Mouse (Mus musculus): ENCODE results near the gene Cep57l1. TPM values are rescaled to one million over a fixed set of nuclear protein-coding genes. Genes with fewer than 3 reads are reported as not detected.

The Cep57l1 gene
- polyA plus RNA-seq, 1 experiment from 2014 or later: 26.4 TPM

DNA sequence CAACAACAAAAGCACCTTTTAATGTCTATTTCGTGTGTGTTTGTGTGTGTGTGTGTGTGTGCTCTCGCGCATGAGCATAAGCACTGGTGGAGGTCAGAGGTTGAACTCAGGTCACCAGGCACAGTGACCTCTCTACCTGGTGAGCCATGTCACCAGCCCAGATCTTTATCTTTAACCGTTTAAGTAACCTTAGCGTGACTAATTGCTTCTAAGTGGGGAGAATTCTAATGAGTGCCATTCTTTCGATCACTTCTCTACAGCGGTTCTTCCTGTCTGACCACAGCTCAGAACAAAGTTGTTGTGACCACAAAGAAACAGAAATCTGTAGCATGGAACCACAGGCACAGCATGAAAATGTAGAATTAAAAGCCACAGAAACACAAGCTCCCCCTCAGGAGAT is 98.2 kb downstream of the Cep57l1 start:
- Histone ChIP-seq H3K36me3 (ENCODE audit: control insufficient read depth, insufficient read depth, low read length) (no peaks in the 10 kb centered on the region), H3K4me1 (ENCODE audit: control insufficient read depth, insufficient read depth, low read length) (peaks cover 11% of the 10 kb centered on the region), H3K9me3 (ENCODE audit: control insufficient read depth, low read length) (no peaks in the 10 kb centered on the region), H3K27ac (ENCODE audit: low read depth, low read length) (no peak overlapping the region), H3K4me2 (no peak overlapping the region), H3K9ac (ENCODE audit: low read length) (no peak overlapping the region), H3K4me3 (ENCODE audit: low read depth, low read length) (no peak overlapping the region), H3K27me3 (ENCODE audit: control insufficient read depth, insufficient read depth, low read length) (no peaks in the 10 kb centered on the region)
- no peak for ATAC-seq (ENCODE audit: low FRiP score)
- no peak for DNase-seq (ENCODE audit: low spot score, missing footprints)
- 40% methylated on average over 7 of the region's 7 CpGs for WGBS

DNA sequence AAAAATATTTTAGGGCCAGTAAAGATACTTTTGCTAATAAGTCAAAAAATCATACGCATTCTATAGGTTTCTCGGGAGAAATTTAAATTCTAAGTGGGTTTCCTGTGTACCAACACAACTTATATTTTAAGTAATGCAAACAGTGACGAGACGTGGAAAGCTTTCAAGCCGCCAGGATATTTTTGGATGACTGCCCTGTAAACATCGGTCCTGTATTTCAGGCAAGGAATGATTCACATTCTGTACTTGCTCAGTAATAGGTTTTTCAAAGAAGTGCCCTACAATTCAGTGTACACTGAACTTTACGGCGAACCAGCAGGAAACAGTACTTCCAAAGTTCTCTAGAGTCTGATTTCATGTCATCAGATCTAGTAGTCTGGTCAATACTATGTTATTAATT is 98.9 kb downstream of the Cep57l1 start:
- H3K9ac ChIP-seq (ENCODE audit: low read length): no peak overlapping the region
- no peak for ATAC-seq (ENCODE audit: low FRiP score)
- no peaks in the 10 kb centered on the region for H3K27me3 ChIP-seq (ENCODE audit: control insufficient read depth, insufficient read depth, low read length)
- no peaks in the 10 kb centered on the region for H3K36me3 ChIP-seq (ENCODE audit: control insufficient read depth, insufficient read depth, low read length)
- no peak overlapping the region for H3K4me3 ChIP-seq (ENCODE audit: low read depth, low read length)
- H3K27ac ChIP-seq (ENCODE audit: low read depth, low read length): no peak overlapping the region
- no peak overlapping the region for H3K4me2 ChIP-seq
- no peak for DNase-seq (ENCODE audit: low spot score, missing footprints)
- H3K9me3 ChIP-seq (ENCODE audit: control insufficient read depth, low read length): no peaks in the 10 kb centered on the region
- peaks cover 8% of the 10 kb centered on the region for H3K4me1 ChIP-seq (ENCODE audit: control insufficient read depth, insufficient read depth, low read length)
- WGBS: 96% methylated on average over 8 of the region's 8 CpGs

DNA sequence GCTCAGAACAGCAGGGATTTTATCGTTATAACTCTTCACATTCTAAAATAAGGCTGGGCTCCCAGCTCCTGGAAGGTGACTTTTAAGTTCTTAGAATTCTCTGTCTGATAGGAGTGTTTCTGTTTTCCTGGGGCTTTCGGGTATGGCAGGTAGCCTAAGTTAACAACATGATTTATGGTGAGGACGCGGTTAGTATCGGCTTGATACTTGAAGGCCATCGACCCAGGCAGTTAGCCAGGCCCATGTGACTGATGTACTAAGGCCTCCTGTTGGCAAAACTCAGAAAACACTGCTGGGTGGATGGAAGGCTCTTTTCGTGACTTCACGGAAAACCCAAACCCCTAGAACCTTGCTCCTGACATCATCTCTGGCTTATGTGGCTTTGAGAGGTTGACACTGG is 100.3 kb downstream of the Cep57l1 start:
- no peak for DNase-seq (ENCODE audit: low spot score, missing footprints)
- no peaks in the 10 kb centered on the region for H3K36me3 ChIP-seq (ENCODE audit: control insufficient read depth, insufficient read depth, low read length)
- no peaks in the 10 kb centered on the region for H3K9me3 ChIP-seq (ENCODE audit: control insufficient read depth, low read length)
- H3K27me3 ChIP-seq (ENCODE audit: control insufficient read depth, insufficient read depth, low read length): no peaks in the 10 kb centered on the region
- no peak overlapping the region for H3K9ac ChIP-seq (ENCODE audit: low read length)
- 92% methylated on average over 8 of the region's 8 CpGs for WGBS
- peaks cover 8% of the 10 kb centered on the region for H3K4me1 ChIP-seq (ENCODE audit: control insufficient read depth, insufficient read depth, low read length)
- no peak overlapping the region for H3K27ac ChIP-seq (ENCODE audit: low read depth, low read length)
- ATAC-seq (ENCODE audit: low FRiP score): no peak
- no peak overlapping the region for H3K4me2 ChIP-seq
- no peak overlapping the region for H3K4me3 ChIP-seq (ENCODE audit: low read depth, low read length)

DNA sequence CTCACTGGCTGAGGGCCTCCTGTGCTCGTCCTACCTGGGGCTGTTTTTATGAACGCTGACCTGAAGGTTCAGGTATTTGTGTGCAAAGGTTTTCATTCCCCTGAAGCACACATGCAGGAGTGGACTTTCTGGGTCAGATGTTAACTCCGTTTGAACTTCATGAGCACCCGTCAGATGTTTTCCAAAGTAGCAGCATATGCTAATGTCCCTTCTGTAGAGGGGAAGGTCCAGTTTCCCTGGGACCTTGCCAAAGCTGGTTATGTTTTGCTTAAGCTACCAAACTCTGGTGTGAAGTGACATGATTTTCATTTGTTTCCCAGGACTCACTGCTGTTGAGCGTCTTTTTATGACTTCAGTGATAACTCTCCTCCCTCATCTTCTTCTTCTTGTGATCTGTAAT is 110.0 kb downstream of the Cep57l1 start:
- Histone ChIP-seq H3K9ac (ENCODE audit: low read length) (no peak overlapping the region), H3K36me3 (ENCODE audit: control insufficient read depth, insufficient read depth, low read length) (no peaks in the 10 kb centered on the region), H3K27ac (ENCODE audit: low read depth, low read length) (no peak overlapping the region), H3K4me1 (ENCODE audit: control insufficient read depth, insufficient read depth, low read length) (no peaks in the 10 kb centered on the region), H3K4me3 (ENCODE audit: low read depth, low read length) (no peak overlapping the region), H3K9me3 (ENCODE audit: control insufficient read depth, low read length) (no peaks in the 10 kb centered on the region), H3K27me3 (ENCODE audit: control insufficient read depth, insufficient read depth, low read length) (no peaks in the 10 kb centered on the region), H3K4me2 (no peak overlapping the region)
- ATAC-seq (ENCODE audit: low FRiP score): no peak
- DNase-seq (ENCODE audit: low spot score, missing footprints): no peak
- 83% methylated on average over 5 of the region's 5 CpGs for WGBS

DNA sequence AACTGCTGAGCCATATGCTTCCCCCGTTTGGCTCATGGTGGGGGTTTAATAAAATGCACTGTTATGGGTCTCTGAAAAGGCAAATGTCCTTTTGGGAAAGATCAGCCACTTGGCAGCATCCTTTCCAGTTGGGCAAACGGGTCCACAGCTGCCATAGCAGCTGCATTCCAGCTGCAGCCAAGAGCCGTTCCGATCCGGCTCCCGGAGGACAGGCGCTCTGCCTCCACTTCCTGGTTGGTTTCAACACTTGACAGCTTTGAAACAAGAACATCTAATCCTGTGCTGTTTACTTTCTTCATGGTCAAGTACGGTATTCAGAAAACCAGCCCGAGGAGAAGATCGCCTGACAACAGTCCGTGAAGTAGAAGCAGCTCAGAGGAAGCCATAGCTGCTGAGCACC is 112.6 kb downstream of the Cep57l1 start:
- no peaks in the 10 kb centered on the region for H3K4me1 ChIP-seq (ENCODE audit: control insufficient read depth, insufficient read depth, low read length)
- WGBS: 87% methylated on average over 11 of the region's 11 CpGs
- ATAC-seq (ENCODE audit: low FRiP score) (no peak), DNase-seq (ENCODE audit: low spot score, missing footprints) (no peak)
- H3K4me2 ChIP-seq: no peak overlapping the region
- H3K27ac ChIP-seq (ENCODE audit: low read depth, low read length): no peak overlapping the region
- H3K9me3 ChIP-seq (ENCODE audit: control insufficient read depth, low read length): no peaks in the 10 kb centered on the region
- H3K36me3 ChIP-seq (ENCODE audit: control insufficient read depth, insufficient read depth, low read length): no peaks in the 10 kb centered on the region
- no peak overlapping the region for H3K4me3 ChIP-seq (ENCODE audit: low read depth, low read length)
- no peaks in the 10 kb centered on the region for H3K27me3 ChIP-seq (ENCODE audit: control insufficient read depth, insufficient read depth, low read length)
- no peak overlapping the region for H3K9ac ChIP-seq (ENCODE audit: low read length)

DNA sequence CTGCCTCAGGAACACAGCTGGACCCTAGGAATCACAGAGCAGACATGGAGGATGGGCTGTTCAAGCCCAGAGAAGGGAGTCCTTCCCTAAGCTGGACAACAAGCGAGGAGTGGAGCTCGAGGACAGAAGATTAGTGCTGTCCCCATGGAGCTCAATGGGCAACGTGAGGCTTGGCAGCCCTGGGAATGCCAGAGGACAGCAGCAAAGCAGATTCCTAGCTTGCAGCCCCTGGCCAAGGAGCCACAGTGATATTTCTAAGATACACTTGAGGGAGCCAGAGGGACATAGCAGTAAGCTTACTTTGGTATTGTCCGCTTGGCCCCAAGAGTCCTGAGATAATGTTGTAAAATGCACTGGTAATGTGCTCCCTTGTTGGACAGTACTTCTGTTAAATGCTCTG is 118.7 kb downstream of the Cep57l1 start:
- H3K4me1 ChIP-seq (ENCODE audit: control insufficient read depth, insufficient read depth, low read length): no peaks in the 10 kb centered on the region
- H3K9me3 ChIP-seq (ENCODE audit: control insufficient read depth, low read length): no peaks in the 10 kb centered on the region
- no peak overlapping the region for H3K4me3 ChIP-seq (ENCODE audit: low read depth, low read length)
- no peaks in the 10 kb centered on the region for H3K36me3 ChIP-seq (ENCODE audit: control insufficient read depth, insufficient read depth, low read length)
- no peak overlapping the region for H3K4me2 ChIP-seq
- ATAC-seq (ENCODE audit: low FRiP score): no peak
- no peak overlapping the region for H3K27ac ChIP-seq (ENCODE audit: low read depth, low read length)
- no peaks in the 10 kb centered on the region for H3K27me3 ChIP-seq (ENCODE audit: control insufficient read depth, insufficient read depth, low read length)
- 50% methylated on average over 4 of the region's 4 CpGs for WGBS
- DNase-seq (ENCODE audit: low spot score, missing footprints): no peak
- no peak overlapping the region for H3K9ac ChIP-seq (ENCODE audit: low read length)

DNA sequence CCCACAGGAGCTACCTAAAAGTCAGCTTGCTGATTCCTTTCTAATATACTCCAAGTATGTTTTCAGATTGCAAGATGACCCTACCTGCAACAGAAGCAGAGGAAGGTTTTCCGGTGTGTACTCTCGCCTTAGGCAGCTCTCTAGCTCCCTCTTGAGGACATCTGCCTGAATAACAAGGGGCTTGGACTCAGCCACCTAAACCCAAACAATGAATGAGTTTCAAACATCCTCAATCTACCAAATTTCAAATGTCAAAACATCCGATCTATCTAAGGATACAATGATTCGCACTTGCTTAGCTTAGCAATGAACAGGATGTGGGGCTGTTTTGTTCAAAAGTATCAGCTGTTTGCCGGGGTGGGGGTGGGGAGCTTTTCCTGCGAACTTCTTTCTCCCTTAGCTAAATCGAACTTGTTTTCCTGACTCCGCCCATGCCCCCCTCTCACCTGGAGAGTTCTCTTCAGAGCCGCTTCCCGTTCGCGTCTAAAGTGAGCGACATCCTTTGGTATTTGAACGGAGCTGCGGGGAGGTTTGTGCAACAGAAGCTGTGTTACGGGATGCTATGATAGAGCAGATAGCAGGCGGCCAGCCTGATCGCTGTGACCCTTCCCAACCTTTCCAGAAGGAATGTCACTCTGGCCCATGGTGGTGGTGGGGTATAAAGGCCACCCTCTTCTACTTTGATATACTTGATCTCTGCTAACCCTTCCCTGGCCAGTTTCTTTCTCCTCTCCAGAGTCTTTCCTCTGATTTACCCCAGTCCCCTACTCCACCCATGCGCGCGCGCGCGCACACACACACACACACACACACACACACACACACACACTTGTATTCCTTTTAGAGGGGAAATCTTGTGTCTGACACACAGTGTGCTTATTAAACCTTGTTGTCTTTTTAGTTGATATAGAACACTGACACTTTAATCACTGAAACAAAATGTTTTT is 119.5 kb downstream of the Cep57l1 start:
- H3K27ac ChIP-seq (ENCODE audit: low read depth, low read length): no peak overlapping the region
- ATAC-seq (ENCODE audit: low FRiP score): no peak

DNA sequence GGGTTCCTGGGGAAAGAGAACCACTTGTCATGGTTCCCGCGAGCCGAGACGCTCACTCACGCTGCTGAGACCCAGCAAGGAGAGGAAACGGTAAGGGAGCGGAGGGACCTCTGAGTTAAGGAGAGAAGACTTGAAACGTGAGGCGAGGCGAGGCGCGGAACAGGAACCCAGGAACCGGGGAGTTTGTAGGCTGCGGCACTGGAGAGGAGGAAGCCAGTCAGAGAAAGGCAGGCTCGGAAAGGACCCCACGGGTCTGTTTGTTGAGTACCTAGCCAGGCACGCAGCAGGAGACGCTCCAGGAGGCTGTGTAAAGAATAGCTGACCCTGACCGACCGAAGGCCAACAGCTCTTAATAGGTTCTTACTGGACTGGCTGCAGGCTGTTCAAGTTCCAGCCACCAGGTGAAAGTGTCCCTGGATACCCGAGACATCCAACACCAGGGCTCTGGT is 125.1 kb downstream of the Cep57l1 start:
- WGBS: 6% methylated on average over 21 of the region's 21 CpGs
- Histone ChIP-seq H3K27ac (ENCODE audit: low read depth, low read length) (no peak overlapping the region), H3K9ac (ENCODE audit: low read length) (no peak overlapping the region), H3K27me3 (ENCODE audit: control insufficient read depth, insufficient read depth, low read length) (peaks cover 4% of the 10 kb centered on the region; the same call in 1 of the 2 replicates), H3K9me3 (ENCODE audit: control insufficient read depth, low read length) (no peaks in the 10 kb centered on the region), H3K4me1 (ENCODE audit: control insufficient read depth, insufficient read depth, low read length) (no peaks in the 10 kb centered on the region), H3K36me3 (ENCODE audit: control insufficient read depth, insufficient read depth, low read length) (no peaks in the 10 kb centered on the region), H3K4me3 (ENCODE audit: low read depth, low read length) (no peak overlapping the region), H3K4me2 (peak overlapping the region; percentile 15; the same call in 1 of the 2 replicates)
- ATAC-seq (ENCODE audit: low FRiP score) (no peak; the same call in 1 of the 2 replicates), DNase-seq (ENCODE audit: low spot score, missing footprints) (no peak)

More for the DNA sequence above, 119.5 kb downstream of the Cep57l1 start:
- Histone ChIP-seq H3K9me3 (ENCODE audit: control insufficient read depth, low read length) (no peaks in the 10 kb centered on the region), H3K4me1 (ENCODE audit: control insufficient read depth, insufficient read depth, low read length) (no peaks in the 10 kb centered on the region), H3K36me3 (ENCODE audit: control insufficient read depth, insufficient read depth, low read length) (no peaks in the 10 kb centered on the region), H3K4me2 (peak overlapping the region; percentile 52), H3K9ac (ENCODE audit: low read length) (peak overlapping the region; percentile 53), H3K4me3 (ENCODE audit: low read depth, low read length) (peak overlapping the region; percentile 34), H3K27me3 (ENCODE audit: control insufficient read depth, insufficient read depth, low read length) (no peaks in the 10 kb centered on the region)
- peak; percentile 96 for DNase-seq (ENCODE audit: low spot score, missing footprints)
- 24% methylated on average over 24 of the region's 24 CpGs for WGBS

Data from midbrain, embryonic 11.5 days (tissue).